Comparison of ENCODE assay signal across 9 mouse cellular contexts in the genomic region with DNA sequence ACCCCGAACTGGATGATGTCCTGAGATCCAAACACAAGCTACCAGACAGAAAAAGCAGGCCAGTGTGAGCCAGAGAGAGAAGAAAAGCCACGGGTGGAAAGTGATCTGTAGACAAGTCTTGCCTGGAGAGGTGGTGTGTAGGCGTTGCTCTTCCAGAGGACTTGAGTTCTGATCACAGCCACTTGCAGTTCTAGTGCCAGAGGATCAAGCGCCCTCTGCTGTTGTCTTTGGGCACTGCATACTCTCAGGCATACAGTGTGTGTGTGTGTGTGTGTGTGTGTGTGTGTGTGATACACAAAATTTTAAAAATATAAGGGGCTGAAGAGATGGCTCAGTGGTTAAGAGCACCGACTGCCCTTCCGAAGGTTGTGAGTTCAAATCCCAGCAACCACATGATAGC. TPM values are rescaled to one million over a fixed set of nuclear protein-coding genes. Genes with fewer than 3 reads are reported as not detected.
DNase-seq lines count a peak whose midpoint lies in the region; ATAC-seq and TF ChIP-seq lines count a peak whose summit lies in the region.
"Had no signal": no experiment of that assay in that cellular context is flagged by ENCODE, and none has a peak within 500 bp of the region (broad histone marks: within the 10 kb centered on the region; RNA-seq: fewer than 3 reads in every experiment).

No protein-coding gene starts in this region.

- DNase-seq in kidney, adult 2 months, result no peak
- DNase-seq in kidney, adult 11 months, result no peak
- peak; percentile 23 to 32 for DNase-seq in B cell, adult 2 months
- DNase-seq in ES-E14 (ENCODE audit: low read depth, low spot score), result no peak
- DNase-seq in lung, postnatal 10 days, result peak; percentile 55

- peak; percentile 42 for TF ChIP-seq CTCF in kidney, adult 2 months (conservative IDR thresholded peaks at IDR 0.05; ENCODE audit: insufficient read depth, insufficient read length, low read depth, low read length)

- H3K27me3 ChIP-seq in kidney, adult 2 months (replicated peaks; ENCODE audit: control insufficient read depth, insufficient read depth, low read length), result no peaks in the 10 kb centered on the region
- H3K27me3 ChIP-seq: stomach, embryonic 15.5 days had no signal

- H3K9ac ChIP-seq in ES-E14 (ENCODE audit: insufficient read depth, low read depth, low read length, poor library complexity, severe bottlenecking), result no peak overlapping the region
- H3K9ac ChIP-seq: stomach, embryonic 15.5 days had no signal

- WGBS in kidney, adult 2 months, result 89% methylated on average over 6 of the region's 6 CpGs

- no peak for ATAC-seq in activated CD4-positive, CD25-positive, alpha-beta regulatory T cell, adult 4 months
- no peak for ATAC-seq in monocyte, adult 5-6 weeks (replicated peaks; ENCODE audit: insufficient number of reproducible peaks, low FRiP score, low TSS enrichment, poor library complexity, severe bottlenecking)

- H3K4me1 ChIP-seq in kidney, adult 2 months (ENCODE audit: control insufficient read depth, insufficient read depth, low read length), result peaks cover 4% of the 10 kb centered on the region; the same call in 1 of the 2 replicates
- H3K4me1 ChIP-seq in ES-E14 (ENCODE audit: control insufficient read depth in 2 of 2, insufficient read depth in 2 of 2, low read length in 2 of 2, poor library complexity in 1 of 2), result 0 out of 4 replicates have a peak, but pooled peaks cover 0 to 2% of the 10 kb centered on the region in 2 experiments
- H3K4me1 ChIP-seq: stomach, embryonic 15.5 days had no signal

- in situ Hi-C loops in ES-E14 (cut with MboI; ENCODE audit: low sequenced_read_pairs in 2 of 2, unreplicated experiment in 2 of 2), result no loop called here

- TF ChIP-seq POLR2A in kidney, adult 2 months (IDR thresholded peaks at IDR 0.05; ENCODE audit: low read depth, low read length), result no peak

- H3K4me3 ChIP-seq in kidney, adult 2 months (ENCODE audit: insufficient read depth, low read depth, low read length), result no peak overlapping the region
- no peak overlapping the region for H3K4me3 ChIP-seq in ES-E14 (ENCODE audit: insufficient read depth in 1 of 2, low read depth in 1 of 2, low read length in 2 of 2, poor library complexity in 1 of 2, severe bottlenecking in 1 of 2)
- H3K4me3 ChIP-seq: stomach, embryonic 15.5 days had no signal

- no peaks in the 10 kb centered on the region for H3K9me3 ChIP-seq in ES-E14 (ENCODE audit: control insufficient read depth, insufficient read depth, low read depth, low read length)
- H3K9me3 ChIP-seq: stomach, embryonic 15.5 days had no signal

- H3K27ac ChIP-seq in kidney, adult 2 months (ENCODE audit: insufficient read depth, low read depth, low read length), result no peak overlapping the region
- no peak overlapping the region for H3K27ac ChIP-seq in ES-E14 (ENCODE audit: insufficient read depth, low read depth, low read length, poor library complexity, severe bottlenecking)
- H3K27ac ChIP-seq: stomach, embryonic 15.5 days had no signal

- no peaks in the 10 kb centered on the region for H3K36me3 ChIP-seq in kidney, adult 2 months (ENCODE audit: control insufficient read depth, insufficient read depth, low read length)
- H3K36me3 ChIP-seq in ES-E14 (ENCODE audit: control insufficient read depth, insufficient read depth, low read length, poor library complexity, severe bottlenecking), result no peaks in the 10 kb centered on the region
- H3K36me3 ChIP-seq: stomach, embryonic 15.5 days had no signal

TF ChIP-seq in ES-E14, 5 proteins besides CTCF, POLR2A, EP300 and RAD21:
- peak; percentile 51; the same call in 1 of the 2 replicates for TF ChIP-seq ZC3H11A (IDR thresholded peaks at IDR 0.05; ENCODE audit: borderline replicate concordance, low read depth, low read length)
- no peak for TF ChIP-seq ZNF384 (IDR thresholded peaks at IDR 0.05; ENCODE audit: low read depth, low read length)

RNA-seq across cellular contexts. Expression of a gene that starts 11.4 kb away (rescaled TPM):
- not detected in 2 replicates for polyA plus RNA-seq in kidney, adult 2 months (2012; rRNA removed)
- 0.95 and 2.1 TPM in 2 replicates for total RNA-seq in ES-E14 (2012; rRNA removed)
- under 1 TPM in 1 of 2 experiments, not detected in 1; 0.52 TPM for polyA plus RNA-seq in activated CD4-positive, CD25-positive, alpha-beta regulatory T cell, adult 4 months (2017; shearing (Covaris generic))
- total RNA-seq in monocyte, adult 5-6 weeks (2017), result not detected in 3 replicates
- polyA plus RNA-seq: intestine, embryonic 14.5 days; stomach, embryonic 15.5 days had no signal

RNA-seq across cellular contexts. Expression of a gene that starts 15.3 kb away (rescaled TPM):
- polyA plus RNA-seq in kidney, adult 2 months (2012; rRNA removed), result 49.3 and 49.6 TPM in 2 replicates
- total RNA-seq in ES-E14 (2012; rRNA removed), result 33.0 and 35.8 TPM in 2 replicates
- 10 to 100 TPM; 23.7 to 26.7 TPM for polyA plus RNA-seq in activated CD4-positive, CD25-positive, alpha-beta regulatory T cell, adult 4 months (2017; shearing (Covaris generic))
- total RNA-seq in monocyte, adult 5-6 weeks (2017), result 24.6 to 43.1 TPM (median 27.3 TPM) in 3 replicates

Comparison
In these comparisons a context has a peak if more than half of its experiments do, and no peak if none do; other contexts are left out.
1. DNase-seq: peak in B cell, adult 2 months (2 of 2) and lung, postnatal 10 days (single experiment); none in kidney, adult 2 months (single experiment), kidney, adult 11 months (single experiment) and ES-E14 (single experiment).